Mouse (Mus musculus): ENCODE results near the gene Cacna2d2.
A peak's percentile ranks its signal among the peaks of the same experiment; 100 is the strongest.

The Cacna2d2 gene

GRCm38 (mm10) chr9:107496359-107496758 is 96.9 kb downstream of the Cacna2d2 start:
- DNase-seq (ENCODE audit: low read depth) = no peak

GRCm38 (mm10) chr9:107500708-107501286 is 101.4 kb downstream of the Cacna2d2 start:
- DNase-seq (ENCODE audit: low read depth) = no peak

- no peak for DNase-seq (ENCODE audit: low read depth)
Measured at GRCm38 (mm10) chr9:107502131-107502846, 102.9 kb downstream of the Cacna2d2 start.

GRCm38 (mm10) chr9:107504662-107505537 is 105.5 kb downstream of the Cacna2d2 start:
- no peak for DNase-seq (ENCODE audit: low read depth)

- no peak for DNase-seq (ENCODE audit: low read depth)
Measured at GRCm38 (mm10) chr9:107508266-107508665, 108.9 kb downstream of the Cacna2d2 start.

GRCm38 (mm10) chr9:107510384-107511100 is 111.1 kb downstream of the Cacna2d2 start:
- DNase-seq (ENCODE audit: low read depth) = no peak

- DNase-seq (ENCODE audit: low read depth) = no peak
Measured at GRCm38 (mm10) chr9:107511436-107511835, 112.0 kb downstream of the Cacna2d2 start.

GRCm38 (mm10) chr9:107512326-107512725 is 112.9 kb downstream of the Cacna2d2 start:
- no peak for DNase-seq (ENCODE audit: low read depth)

GRCm38 (mm10) chr9:107514303-107514955 is 115.0 kb downstream of the Cacna2d2 start:
- peak; percentile 62 for DNase-seq (ENCODE audit: low read depth)

GRCm38 (mm10) chr9:107520331-107520730 is 120.9 kb downstream of the Cacna2d2 start:
- DNase-seq (ENCODE audit: low read depth) = no peak

GRCm38 (mm10) chr9:107521190-107521589 is 121.8 kb downstream of the Cacna2d2 start:
- no peak for DNase-seq (ENCODE audit: low read depth)

GRCm38 (mm10) chr9:107521711-107522399 is 122.4 kb downstream of the Cacna2d2 start:
- no peak for DNase-seq (ENCODE audit: low read depth)

GRCm38 (mm10) chr9:107522400-107522711 is 122.9 kb downstream of the Cacna2d2 start:
- DNase-seq (ENCODE audit: low read depth) = no peak

- DNase-seq (ENCODE audit: low read depth) = peak; percentile 63
Measured at GRCm38 (mm10) chr9:107526198-107527026, 127.0 kb downstream of the Cacna2d2 start.

GRCm38 (mm10) chr9:107533791-107534407 is 134.5 kb downstream of the Cacna2d2 start, which contains the start of gene Tmem115:
Gene Tmem115 (plus strand): TSS chr9:107533945.
- DNase-seq (ENCODE audit: low read depth) = peak; percentile 85

- no peak for DNase-seq (ENCODE audit: low read depth)
Measured at GRCm38 (mm10) chr9:107534408-107535202, 135.2 kb downstream of the Cacna2d2 start.

GRCm38 (mm10) chr9:107538231-107538630 is 138.8 kb downstream of the Cacna2d2 start:
- no peak for DNase-seq (ENCODE audit: low read depth)

GRCm38 (mm10) chr9:107538711-107539110 is 139.3 kb downstream of the Cacna2d2 start:
- DNase-seq (ENCODE audit: low read depth) = no peak

GRCm38 (mm10) chr9:107539940-107540339 is 140.5 kb downstream of the Cacna2d2 start:
- DNase-seq (ENCODE audit: low read depth) = no peak
